Mouse (Mus musculus) frontal cortex, postnatal 25 days (tissue): ENCODE data around the gene Lyrm1.

ENCODE experiments used
- DNase-seq, 2 experiments: peaks; one replicate each; pipeline ENCODE4 v3.0.0; 2022; ENCODE audit warnings: low spot score in 2 of 2

Gene Lyrm1

DNA sequence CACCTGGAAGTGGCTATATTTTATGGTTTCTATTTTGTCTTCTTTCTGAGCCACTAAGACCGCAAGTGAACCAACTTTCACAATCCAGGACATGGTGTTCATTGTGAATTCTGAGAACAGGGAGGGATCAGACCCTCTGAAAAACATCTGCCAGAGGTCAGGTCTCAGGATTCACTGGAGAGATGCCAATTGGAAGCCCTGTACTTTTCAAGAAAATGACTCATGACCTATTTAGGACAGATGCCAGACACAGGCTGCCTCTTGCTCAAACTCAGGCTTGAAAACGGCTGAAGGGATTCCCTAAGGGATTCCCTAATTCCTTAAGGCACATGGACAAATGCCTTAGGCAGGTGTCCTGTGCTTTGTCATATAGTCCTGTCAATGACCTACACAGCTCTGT, 65.4 kb downstream of the Lyrm1 start:
- no peak for DNase-seq

GRCm38 (mm10) chr7:119965205-119965604, 69.5 kb downstream of the Lyrm1 start:
- DNase-seq = no peak

DNA sequence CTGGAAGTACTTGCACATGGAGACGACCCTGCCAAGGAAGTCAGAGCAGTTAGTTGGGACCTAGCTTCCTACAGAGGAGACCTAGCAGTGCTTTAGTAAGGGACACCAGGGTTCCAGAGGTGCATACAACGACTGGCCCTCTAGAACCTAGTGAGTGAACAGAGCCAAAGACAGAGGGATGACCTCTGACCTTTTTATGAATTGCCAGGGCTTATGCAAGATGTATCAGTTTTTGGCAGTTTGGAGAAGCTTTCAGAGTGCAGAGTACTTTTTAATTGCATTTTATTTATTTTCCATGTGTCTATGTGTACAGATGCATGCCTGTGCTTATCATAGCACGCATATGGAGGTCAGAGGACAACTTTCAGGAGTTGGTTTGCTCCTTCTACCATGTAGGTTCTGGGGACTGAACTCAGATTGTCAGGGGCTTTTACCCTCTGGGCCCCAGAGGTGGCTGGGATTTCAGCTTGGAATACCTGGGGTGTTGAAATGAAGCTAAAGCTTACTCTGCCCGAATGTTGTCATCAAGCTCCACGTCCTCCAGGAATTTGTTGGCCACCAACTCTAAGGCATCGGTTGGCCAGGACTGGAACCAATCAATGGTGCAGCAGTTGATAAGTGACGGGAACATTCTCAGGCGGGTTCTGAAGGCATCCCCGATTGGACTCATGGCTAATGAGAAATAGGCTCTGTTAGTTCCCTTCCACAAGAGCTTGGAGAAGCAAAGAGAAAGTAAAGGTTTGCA, 70.2 kb downstream of the Lyrm1 start:
- no peak for DNase-seq

GRCm38 (mm10) chr7:119969320-119969719, 73.7 kb downstream of the Lyrm1 start:
- no peak for DNase-seq

- DNase-seq = no peak
Observed at GRCm38 (mm10) chr7:119974214-119974613, 78.6 kb downstream of the Lyrm1 start.

DNA sequence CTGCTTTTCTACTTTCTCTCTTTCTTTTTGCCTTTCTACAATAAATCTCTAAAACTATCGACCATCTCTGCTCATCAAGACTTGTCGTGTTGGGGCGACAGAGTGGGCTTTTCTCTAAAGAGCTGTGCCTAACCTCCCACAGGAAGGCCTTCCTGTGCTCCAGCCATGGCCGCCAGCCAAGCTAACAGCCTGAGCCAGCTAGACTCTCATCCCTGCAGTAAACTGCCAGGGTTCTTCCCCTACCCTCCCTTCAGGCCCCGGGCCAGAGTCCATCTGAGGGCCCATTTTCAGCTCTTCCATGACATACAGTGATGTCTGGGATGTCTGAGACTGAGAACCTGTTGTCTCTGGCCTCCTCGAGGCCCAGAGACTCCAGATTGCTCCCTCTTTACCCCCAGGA, 80.6 kb downstream of the Lyrm1 start:
- no peak for DNase-seq

GRCm38 (mm10) chr7:119977574-119977973, 81.9 kb downstream of the Lyrm1 start:
- no peak for DNase-seq

- DNase-seq = no peak
Observed at GRCm38 (mm10) chr7:119978576-119978975, 82.9 kb downstream of the Lyrm1 start.

GRCm38 (mm10) chr7:119980170-119980569, 84.5 kb downstream of the Lyrm1 start:
- no peak for DNase-seq

GRCm38 (mm10) chr7:119985279-119985912, 89.7 kb downstream of the Lyrm1 start:
- DNase-seq = no peak

DNA sequence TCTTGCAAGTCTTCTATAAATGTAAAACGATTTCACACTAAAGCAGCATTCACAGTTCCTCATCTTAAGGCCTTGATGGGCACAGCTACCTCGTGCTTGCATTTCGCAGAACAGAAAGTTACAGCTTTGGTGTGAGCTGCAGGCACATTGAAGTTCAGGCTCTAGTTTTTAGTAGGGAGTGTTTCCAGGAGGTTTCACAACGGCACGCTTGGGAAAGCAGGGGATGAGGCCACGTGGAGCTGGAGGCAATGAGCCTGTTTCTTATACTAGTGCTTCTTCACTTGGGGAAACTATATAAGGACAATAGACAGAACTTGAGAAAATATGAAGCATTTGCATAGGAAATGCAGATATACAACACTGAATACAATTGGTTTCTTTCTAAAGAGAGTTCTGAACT, 101.4 kb downstream of the Lyrm1 start:
- DNase-seq = no peak
